Mouse (Mus musculus): ENCODE results near the gene Gm11985.

Gm11985 gene

DNA sequence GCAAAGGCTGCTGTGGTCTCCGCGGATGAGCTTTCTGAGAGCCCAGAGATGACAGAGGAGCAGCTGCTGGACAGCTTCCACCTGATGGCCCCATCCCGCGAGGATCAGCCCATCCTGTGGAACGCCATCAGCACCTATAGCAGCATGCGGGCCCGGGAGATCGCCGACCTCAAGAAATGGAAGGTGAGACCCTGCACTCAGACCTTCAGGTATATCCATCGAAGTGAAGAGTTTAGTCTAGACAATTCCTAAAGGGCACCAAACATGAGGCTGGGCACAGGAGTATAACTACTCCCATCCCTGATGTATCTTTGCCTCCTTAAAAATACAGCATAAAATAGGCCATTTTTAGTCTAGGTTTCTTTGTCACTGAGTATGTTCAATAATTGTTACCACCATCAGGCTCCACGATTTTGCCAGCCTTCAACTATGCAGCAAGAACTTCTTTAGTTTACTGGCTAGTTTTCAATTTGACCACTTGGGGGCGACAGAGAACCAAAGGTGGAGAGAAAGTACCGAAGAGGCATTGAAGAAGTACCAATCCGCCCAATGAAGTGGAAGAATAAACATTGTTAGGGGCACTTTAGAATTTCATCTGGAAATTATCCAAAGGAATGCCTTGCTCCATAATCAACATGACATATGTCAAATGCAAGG lies 11.5 kb upstream of the Gm11985 start:
- no peak for DNase-seq

DNA sequence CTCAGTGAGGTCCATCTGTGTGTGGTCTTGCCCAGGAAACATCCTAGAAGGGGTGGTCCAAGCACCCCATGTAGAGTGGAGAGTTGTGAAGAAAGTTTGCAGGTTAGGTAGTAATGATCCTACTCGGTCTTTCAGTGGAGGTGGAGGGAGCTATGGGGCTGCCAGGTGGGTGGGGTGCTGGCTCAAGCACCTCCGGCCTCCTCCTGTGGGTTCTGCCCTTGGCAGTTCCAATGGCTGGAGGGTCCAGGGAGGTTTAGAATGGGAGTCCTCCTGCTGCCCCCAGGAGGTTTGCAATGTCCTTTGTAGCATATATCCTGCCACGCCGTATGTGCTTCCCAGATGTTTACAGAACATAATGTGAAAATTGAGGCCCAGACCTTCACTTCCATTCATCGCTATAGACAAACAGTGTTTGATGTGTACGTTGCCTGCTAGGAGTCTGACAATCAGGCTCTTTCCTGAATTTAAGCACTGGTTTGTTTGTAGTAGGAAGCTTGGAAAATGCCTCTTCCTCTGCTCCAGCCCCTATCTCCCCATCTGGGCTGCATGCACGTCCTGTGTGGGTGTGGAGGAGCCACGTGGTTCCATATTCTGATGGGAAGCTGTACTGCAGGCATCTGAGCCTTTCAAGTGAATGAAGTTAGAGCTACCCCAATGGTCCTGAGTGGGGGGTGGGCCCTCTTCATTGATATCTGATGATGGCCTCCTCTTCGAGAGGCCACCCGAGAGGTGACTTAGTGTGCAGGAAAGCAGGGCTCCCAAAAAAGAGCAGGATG lies 10.3 kb upstream of the Gm11985 start:
- no peak for DNase-seq

DNA sequence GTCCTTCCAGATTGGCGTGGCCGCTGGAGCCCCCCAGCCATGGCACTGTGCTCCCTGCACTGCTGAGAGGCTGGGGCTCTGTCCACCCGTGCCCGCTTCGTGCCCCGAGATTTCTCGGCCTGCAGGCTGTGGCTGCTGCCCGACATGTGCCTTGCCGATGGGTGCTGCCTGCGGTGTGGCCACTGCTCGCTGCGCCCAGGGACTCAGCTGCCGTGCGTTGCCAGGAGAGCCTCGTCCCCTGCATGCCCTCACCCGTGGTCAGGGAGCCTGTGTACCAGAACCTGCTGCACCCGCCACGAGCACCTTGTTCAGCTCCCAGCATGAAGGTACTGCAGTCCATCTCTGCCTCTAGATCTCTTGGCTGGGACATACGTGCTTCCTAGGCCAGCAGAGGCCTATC lies 9.6 kb upstream of the Gm11985 start:
- DNase-seq, result no peak

DNA sequence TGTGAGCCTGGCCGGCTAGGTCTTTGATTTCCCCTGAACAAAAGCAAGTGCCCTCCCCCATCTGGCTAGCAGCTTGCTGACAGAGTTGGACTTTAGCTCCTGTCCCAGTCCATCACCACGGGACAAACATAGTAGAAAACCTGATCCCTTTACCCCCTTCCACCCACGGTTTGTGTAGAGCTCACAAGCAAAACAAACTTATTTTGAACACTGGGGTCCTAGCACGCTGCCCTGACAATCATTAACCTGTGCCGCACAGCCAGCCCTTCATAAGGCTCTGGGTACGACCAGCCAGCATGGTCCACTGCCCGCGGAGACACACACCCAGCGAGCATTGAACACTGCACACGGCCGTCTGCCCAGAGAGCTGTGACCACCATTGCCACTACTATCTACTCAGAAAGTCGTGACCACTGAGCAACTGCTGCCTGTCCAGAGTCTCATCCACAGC lies 9.1 kb upstream of the Gm11985 start, which contains the start of gene Igfbp1:
Gene Igfbp1, plus strand, starts transcription at position 292 of the 451 bp plus-strand sequence.
- DNase-seq, result no peak

DNA sequence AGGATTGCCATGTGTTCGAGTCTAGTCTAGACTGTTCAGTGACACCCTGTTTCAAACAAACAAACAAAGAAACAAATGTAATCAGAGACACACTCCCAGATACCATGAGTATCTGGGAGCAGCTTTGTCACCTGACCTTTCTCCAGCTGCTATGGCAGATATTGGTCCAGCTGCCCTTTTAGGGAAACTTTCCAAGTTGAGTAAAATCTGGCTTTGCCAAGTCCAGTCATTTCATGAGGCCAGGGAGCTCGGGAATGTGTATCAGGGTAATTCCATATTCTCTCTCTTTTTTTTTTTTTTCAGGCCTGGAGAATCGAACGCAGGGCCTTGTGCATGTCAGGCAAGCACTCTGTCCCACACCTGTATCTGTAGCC lies 6.9 kb upstream of the Gm11985 start:
- no peak for DNase-seq

DNA sequence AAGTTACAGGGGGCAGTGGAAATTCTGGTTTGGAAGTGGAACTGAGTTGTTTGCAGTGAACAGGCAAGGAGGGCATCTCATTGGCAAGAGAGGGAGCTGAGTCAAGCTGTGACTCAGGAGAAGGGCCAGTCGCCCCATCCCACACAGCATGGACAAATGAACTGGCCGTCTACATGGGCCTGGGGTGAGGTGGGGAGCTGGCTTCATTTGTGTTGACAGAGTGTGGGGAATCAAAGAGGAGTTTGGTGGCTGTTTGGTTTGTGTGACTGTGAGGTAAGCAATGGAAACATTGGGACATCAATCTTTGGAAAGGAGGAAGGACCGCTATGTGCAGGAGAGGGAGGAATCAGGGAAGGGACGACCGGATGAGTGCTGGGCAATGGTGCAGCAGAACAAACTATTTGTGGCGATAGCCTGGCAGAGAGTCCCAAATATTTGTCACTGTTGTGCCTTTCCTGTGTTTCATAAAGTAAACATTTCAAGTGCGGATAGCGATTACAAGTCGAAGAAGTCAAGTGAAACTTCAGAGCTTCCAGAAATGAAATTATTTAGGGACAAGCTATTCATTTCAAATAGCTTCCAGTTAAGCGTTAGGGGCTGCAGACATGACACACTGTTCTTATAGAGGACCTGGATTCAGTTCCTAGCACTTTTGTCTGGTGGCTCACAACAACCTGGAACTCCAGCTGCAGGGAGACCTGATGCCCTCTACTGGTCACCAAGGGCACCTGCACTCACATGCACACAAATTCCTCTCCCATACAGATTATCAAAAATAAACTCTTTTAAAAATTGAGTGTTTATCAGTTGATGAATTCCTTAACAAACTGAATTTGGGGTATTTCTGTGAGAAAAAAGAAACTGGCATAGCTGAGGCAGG lies 6.3 kb upstream of the Gm11985 start:
- no peak for DNase-seq

DNA sequence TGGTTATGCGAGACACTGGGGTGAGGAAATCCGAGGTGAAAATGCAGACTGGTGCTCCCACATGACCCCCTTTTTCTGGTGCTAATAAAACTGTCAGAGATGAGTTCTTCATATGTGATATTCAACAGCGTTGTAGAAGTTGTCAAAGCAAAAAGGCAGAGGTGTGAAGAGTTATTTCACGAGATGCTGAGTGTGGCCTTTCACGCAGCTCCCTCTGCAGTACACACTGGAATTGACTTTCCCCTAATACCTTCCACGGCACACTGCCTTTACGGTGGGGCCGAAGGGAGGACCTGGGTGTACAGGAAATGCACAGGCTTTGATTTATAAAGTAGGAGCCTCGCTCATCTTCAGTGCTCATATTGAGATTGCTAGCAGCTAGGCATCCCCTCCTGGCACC lies 4.8 kb upstream of the Gm11985 start:
- no peak for DNase-seq

DNA sequence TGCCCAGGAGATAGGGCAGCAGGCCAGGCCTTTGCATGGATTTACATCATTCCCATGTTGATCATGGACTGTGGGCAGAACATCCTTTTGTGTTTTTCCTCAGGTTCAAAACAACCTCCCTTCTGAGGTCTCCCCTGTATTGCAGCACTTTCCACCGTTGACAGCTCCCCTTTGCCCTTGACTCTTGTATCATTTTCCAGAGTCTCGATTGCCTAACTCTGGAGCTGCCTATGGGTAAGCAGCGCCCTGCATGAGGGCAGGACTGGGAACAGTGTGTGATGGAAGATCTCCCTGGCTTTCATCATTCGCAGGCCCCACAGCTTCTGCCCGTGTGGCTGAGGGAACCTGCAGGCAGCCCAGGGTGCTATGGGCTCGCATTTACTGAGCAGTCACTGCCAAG lies 4.3 kb upstream of the Gm11985 start:
- DNase-seq, result no peak

DNA sequence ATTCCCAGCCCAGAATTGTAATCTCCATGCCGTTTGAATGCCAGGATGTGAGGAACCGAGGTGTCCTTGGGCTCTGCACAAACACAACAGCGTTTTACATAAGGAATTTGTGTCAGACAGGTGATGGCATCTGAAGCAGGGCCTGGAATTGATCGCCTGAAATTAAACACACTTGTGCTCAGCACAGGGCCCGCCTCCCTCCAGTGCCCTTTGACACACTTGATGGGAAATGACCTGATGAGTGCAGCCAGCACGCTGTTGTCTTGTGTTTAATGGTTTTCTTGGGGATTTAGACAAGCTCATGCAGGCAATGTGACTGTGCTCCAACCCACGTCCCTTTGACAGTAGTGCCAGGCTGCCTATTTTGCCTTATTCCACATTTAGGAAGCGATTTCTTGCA lies 897 bp downstream of the Gm11985 start:
- no peak for DNase-seq

DNA sequence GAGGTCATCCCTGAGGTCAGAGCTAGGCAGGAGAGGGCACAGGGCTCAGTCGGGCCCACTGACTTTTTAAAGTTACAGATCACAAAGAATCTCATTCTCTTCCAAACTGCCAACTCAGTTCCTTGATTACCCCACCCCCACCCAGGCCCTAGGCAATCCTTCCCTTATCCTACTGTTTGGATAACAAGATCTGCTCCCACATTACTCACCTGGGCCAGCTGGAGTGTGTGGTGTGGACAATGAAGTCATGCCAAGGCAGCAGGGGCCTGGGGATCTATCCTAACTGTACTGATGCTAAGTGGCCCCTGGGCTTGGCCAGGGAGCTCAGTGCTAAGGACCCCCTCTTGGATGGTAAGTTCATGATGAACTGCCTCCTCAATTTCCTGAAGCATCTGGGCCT lies 3.9 kb downstream of the Gm11985 start:
- DNase-seq, result no peak

DNA sequence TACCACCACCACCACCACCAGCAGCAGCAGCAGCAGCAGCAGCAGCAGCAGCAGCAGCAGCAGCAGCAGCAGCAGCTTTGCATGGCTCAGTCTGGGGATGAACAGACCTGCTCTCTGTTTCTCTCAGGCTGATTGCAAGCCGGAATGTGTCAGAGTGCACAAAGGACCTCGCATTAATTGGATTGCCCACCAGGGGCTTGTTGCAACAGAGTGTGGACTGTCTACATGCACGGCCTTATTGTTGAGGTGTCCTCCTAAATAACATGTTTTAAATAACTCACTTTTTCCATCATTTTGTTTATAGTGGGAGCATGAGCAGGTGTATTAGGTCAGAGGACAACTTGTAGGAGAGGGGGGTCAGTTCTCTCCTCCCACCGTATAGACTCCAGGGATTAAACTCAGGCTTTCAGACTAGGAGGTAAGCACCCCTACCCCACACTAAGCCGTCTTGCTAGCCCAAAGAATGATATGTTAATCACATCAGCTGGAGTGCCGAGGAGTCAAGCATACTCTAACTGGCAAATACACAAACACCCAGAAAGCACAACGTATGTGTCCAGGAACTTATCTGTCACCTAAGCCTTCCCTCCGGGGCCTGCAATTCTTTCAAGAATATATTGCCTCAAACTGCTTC lies 5.8 kb downstream of the Gm11985 start:
- DNase-seq, result no peak

DNA sequence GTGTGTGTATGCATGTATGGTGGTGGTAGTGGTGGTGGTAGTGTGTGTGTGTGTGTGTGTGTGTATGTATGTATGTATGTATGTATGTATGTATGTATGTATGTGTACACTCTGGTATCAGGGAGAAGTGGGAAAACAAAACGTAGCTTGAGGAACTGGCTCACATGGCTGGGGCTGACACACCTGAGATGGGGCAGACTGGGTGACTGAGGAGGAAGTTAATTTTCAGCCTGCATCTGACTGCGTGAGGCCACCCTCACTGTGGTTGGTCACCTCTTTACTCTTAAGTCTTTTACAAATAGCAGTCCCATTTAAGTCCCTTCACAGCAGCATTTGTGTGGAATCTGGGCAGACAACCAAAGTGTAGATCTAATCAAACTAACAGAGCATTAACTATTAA lies 9.1 kb downstream of the Gm11985 start:
- DNase-seq, result no peak

DNA sequence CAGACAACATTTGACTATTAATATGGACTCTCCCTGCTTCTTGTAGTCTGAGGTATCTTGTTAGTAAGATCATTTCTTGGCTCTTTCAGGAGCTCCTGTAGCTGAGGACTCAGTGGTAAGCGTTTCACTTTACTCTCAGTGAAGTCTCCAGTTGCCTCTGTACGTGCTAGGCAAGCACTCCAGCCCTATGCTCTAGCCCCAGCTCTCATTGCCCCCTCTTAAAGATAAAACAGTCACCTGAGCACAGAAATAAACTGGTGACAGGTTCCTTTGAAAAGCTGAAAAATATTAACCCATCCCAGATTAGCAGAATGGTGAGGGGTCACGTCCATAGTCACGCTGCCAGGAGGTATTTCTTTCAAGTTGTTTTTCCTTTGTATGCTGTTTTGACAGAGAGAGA lies 9.6 kb downstream of the Gm11985 start:
- DNase-seq, result no peak

DNA sequence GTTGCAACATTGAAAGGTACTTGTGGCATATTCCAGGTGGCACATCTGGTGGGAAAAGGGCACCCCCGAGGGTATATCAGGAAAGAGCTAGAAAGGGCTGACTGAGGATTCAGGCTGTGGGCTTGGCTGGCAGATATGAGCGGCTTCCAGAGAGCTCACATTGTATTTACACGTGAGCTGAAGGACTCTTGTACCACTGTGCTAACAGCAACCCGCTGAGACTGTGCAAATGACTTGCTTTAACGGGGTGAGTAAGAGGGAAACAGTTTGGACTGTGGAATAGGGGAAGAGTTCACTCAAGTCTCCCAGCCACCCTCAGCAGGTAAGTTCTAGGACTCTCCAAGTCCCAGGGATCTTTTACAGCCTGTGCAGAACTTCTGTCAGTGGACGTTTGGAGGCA lies 14.7 kb downstream of the Gm11985 start:
- no peak for DNase-seq

DNA sequence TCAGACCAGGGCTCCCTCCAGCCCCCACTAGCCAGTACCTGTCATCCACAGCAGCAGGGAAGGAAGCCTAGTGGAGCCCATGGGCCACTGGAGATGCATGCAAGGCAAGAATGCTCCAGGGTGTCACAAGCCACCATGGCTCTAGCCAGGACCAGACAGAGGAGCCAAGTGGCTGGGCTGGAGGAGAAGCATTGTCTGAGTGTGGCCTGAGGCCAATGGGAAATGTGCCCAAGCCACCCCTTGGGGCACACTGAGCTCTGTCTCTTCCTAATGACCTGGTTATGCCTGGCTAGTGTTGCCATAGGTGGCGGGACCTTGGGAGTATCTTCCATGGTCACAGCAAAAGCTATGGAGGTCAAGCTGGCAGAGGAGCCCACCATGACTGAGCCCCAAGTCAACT lies 18.7 kb downstream of the Gm11985 start:
- peak; percentile 72 for DNase-seq

DNA sequence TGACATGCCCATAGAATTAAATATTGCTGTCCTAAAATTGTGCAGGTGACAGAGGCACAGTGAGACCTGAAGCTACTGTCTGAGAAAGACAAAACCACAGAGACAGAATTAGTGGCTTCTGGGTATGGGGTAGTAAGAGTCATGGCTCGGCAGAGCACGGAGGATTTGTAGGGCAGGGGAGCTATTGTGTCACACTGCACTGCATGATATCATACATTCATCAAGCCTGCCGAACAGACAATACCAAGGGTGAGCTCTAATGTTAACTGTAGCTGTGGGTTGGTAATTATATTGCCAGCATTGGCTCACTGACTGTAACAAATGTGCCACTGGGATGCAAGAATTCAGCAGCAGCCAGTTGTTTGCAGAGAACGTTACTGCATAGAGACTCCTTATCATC lies 24.0 kb downstream of the Gm11985 start:
- DNase-seq, result no peak

DNA sequence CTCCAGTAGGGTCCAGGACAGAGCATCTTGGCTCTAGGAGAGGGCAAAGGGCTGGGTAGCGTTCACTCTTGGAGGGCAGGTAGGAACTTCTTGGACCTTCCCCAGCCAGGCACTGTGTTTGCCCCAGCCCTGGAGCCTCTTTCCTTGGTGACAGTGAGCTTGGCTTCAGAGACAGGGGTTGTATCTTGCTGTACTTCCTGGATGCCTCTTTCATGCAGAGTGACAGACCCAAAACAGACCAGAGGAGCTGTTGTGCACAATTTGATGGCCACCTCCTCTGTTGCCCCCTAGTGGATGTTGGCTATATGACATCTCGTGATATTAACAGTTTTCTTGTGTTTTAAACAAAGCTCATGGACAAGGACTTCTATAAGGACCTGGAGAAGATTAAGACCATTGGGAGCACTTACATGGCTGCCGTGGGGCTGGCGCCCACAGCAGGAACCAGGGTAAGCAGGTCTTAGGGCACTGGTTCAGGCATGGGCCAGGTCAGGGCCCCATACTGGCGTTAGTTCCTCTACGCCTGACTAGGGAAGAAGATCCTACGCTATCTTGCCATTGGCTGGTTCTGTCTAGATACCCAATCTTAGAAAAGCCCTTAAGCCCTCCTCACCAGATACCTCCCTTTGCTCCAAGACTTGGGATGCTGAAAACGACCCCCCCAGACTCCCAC lies 26.7 kb downstream of the Gm11985 start:
- no peak for DNase-seq

DNA sequence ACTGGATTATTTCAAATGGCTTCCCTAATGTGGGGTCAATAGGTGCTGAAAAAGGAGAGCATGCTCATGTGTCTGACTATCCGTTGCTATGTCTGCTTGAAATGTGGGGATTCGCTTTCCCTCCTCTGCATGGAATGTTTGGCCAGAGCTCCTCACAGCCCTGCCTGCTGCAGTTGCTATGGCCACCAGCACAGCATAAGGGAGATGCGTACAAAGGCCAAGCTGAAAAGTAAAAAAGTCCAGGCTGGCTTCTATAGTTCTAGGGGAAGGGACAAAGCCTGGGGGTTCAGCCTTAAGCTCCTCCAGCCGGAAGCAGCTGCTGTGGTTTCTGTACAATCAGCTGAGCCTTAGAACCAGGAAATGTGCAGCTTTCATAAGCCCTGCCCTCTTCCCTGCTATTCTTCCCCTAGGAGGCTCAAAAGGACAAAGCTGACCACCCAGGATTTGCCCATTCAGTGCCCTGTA lies 27.7 kb downstream of the Gm11985 start:
- DNase-seq, result no peak

DNA sequence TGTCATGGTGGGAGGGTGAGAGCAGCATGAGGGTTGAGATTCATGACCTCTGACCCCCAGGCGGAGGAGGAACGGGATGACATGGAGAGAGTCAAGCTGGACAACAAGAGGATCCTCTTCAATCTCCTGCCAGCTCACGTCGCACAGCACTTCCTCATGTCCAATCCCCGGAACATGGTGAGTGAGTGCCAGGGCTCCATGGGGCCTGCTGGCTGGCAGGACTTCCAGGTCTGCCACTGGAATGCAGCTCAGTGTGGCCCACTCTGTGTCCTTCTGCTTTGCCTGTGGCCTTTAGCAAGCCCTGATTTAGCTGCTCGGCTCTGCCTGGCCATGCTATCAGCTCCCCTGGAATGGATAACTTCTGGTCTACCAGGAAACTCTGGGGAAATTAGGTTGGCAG lies 28.2 kb downstream of the Gm11985 start:
- DNase-seq, result peak; percentile 74

DNA sequence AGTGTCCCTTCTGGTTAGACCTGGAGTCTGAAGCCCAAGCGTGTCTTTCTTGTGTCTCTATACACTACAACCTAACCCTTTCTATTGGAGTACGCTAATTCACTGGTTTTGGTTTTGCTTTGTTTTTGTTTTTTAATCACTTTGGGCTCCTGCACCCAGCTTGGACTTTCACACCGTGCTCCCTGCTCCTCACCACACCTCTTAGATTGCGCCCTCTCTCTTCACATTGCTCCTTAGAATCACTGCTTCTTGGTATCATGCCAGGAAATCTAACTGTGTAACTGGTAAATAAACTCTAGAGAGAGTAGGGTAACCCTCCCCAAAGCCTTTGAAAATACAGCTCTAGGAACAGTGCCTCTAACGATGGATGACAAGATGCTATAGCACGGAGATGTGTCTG lies 30.2 kb downstream of the Gm11985 start:
- DNase-seq, result no peak

DNA sequence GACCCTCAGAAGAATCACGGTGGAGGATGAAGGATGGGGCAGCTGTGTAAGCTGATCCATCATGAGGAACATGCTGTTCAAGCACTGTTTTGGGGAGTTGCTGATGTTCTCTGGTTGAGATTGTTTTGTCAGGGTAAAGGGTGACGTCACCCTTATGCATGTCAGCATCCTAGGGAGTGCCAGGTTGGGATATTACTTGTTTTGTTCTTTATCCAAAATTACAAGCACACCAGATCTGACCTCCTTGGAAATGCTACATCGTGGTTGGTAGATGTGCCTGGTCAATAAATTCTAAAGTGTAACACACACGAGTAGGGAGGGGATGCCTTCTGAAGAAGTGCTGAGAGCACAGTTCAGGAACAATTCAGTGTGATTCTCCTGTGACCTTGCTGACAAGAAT lies 31.9 kb downstream of the Gm11985 start:
- no peak for DNase-seq

DNA sequence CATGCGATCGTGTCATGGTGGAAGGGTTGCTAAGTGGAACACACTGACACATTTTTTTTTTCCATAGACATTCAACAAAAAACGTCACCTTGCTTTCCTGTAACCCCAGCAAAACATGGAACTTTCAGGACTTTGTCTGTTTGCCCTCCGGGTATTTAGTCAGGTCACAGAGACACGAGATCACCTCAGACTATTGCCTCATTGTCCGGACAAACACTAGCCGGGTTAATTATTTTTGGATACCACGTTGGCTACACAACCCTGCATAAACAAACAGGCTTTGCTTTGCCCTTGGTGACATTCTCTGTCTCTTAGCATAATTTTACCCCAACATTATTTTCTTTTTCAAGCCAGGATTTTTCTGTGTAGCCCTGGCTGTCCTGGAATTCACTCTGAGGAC lies 35.3 kb downstream of the Gm11985 start:
- DNase-seq, result no peak

DNA sequence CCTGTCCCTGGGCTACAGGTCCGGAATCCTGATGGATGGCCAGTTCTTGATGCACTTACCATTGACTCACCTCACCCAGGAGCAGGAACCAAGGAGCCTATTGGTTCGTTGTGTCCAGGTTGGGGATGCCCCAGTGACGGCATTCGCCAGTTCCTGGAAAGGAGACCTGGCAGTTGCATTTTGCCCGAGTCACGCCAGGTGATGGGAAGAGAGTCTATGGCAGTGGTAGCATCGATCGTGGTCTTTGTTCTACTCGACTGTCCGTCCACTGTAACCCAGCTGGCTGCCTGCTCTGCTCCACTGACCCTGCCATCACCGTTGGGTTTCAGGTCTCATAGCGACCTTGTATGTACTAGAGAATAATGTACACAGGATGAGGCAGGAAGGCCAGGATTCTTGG lies 36.0 kb downstream of the Gm11985 start:
- DNase-seq, result no peak

Data from cerebellum, adult 11-12 months (tissue).